Mouse (Mus musculus): ENCODE measurements around the gene Vmn1r61.

Vmn1r61 gene

DNA sequence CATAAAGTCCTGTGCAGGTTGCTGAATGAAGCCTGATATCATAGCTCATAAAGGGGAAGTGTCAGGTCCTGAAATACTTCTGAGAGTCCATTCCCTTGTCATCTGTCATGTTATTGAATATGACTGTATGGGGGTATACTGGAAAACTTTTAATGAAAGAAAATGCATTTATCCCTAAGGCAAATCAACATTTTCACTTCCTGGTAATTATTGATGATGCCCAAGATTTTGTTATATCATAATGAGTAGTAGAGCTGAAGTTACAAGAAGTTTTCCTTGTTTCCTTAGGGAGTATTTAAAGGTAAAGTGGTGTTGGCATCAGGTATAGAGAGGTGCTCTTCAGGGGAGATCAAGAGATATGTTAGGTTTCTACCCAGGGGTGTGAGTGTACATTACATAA is at the start of gene Vmn1r61:
Gene Vmn1r61, minus strand, starts transcription at position 101 of the 400 bp plus-strand sequence.
- no peak for DNase-seq (ENCODE audit: low spot score in 2 of 2)
